Mouse (Mus musculus) regulatory T cell (primary cell): ENCODE data around the gene Vegfd.

Experiments used
- in situ Hi-C: fragments of 300-600 bp; cut with MboI, MseI; formaldehyde crosslinking; loops from one replicate; pipeline ENCODE4 v1.15.1; 2025; ENCODE audit warnings: high pct_unique_total_duplicates

Vegfd gene

DNA sequence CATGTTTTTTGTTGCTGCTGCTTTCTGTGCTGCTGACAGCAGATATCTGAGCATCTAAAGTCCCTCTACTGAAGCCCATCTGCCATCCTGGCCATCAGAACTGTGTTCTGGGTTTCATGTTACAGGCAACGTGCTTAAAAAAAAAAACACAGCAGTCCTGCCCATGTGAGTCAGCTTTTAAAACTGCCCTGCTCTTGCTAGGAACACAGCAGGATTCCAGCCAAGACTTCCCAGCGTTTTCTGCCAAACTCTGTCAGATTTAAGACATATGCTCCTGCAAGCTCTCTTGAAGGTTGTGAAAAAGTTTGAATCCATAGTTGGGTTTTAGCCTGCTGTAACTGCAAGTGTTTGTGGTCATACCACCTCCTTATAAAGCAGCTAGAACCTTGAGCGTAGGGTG is at the start of gene Vegfd:
Gene Vegfd (plus strand): TSS at position 298 of the 400 bp plus-strand sequence.
- in situ Hi-C loops, result no loop called here

DNA sequence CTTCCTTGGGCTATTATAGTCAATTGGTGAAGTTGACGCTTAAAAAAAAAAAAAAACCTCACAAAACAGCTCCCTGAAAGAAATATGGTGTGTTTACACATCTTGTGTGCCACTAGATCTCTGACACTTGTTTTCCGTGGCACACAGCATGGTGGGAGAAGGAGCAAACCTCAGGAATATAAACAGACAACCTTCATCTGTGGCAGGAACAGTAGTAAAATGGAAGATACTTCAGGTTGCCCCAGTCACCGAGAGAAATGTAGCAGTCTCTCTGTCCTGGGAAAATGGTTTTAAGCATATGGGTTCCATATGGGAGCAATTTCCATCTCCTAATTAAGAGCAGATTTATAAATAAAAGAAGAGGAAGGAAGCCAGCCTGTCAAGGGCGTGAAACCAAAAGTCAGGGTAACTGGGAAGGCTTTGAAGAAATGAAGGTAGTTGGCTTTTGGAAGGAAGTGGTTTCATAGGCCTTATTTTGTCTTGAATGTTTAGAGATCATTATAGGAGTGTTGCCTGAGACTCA is 49.7 kb upstream of the Vegfd start:
- in situ Hi-C loops, result no loop called here

DNA sequence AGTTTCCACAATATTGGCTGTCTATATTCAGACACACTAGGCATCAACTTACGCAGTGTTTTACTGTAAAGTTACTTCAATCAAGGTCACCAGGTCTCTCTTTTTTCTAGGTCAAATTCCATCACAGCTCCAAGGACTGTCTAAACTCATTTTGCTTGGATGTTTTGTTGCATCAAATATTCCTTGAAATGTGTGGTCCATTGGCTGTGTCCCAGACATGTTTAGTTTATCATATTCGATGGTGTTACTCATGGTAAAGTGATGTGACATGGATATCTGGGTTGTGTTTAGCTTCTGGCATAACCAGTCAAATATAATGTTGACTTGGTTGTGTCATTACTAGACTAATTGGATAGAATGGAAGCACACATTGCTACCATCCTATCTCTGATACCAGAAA is 42.8 kb upstream of the Vegfd start:
- in situ Hi-C loops, result no loop called here

DNA sequence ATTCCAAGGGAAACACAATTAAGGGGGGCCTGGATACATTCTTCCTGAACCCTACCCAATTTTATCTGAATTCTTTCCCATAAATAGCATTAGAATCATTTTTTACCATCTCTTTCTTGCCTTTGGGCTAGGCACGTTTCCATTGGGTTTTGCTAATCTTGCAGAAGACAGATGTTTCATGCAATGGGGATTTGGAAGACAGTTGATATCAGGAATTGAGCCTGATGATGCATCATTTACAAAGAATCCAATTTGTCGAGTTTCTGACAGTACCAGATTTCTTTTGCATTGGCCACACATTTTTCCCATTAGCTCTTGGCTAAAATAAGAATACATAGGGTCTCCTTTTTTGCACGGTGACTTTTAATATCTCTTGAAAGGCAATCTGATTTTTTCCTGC is 42.4 kb upstream of the Vegfd start:
- in situ Hi-C loops, result no loop called here

DNA sequence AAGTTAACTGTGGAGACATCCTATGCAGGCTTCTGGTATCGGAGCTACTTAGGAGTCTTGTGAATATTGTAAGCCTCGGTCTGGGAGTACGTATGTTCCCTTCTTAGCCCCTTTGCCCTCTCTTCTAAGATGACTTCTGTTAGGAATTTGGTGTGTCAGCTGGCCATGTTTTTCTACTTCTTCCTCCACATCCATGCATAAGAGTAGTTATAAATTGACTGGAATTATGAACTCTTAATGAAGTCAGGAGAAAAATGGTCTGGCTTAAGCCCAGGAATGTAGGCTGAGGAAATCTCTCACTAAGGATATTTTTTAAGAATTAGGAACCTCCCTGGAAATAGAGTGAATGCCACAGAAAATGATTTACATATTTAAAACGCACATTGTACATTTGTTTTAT is 34.6 kb upstream of the Vegfd start:
- in situ Hi-C loops, result no loop called here

DNA sequence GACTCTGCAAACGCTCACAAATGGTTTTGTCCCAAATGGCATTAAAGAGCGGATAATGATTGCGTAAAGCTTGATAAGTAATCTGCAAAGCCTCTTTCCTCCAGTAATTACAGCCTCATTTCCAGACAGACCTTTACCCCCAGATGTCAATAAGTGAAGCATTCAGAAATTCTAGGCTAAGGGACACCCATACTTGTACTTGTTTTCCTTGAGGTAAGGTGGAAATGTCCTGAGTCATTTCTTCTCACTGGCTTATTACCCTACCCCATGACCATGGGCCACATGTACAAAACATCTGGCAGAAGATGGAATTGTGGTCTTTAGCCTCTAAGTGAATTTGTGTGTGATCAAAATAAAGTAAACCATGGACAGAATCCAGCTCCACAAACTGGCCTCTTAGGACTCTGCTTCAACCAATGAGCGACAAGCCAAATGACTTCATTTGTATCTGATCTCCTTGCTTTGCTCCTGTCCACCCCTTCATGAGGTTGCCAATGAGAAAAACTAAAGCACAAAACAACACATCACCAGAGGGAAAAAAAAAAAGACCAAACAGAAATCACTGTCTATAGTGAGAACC is 27.7 kb upstream of the Vegfd start:
- in situ Hi-C loops, result no loop called here

DNA sequence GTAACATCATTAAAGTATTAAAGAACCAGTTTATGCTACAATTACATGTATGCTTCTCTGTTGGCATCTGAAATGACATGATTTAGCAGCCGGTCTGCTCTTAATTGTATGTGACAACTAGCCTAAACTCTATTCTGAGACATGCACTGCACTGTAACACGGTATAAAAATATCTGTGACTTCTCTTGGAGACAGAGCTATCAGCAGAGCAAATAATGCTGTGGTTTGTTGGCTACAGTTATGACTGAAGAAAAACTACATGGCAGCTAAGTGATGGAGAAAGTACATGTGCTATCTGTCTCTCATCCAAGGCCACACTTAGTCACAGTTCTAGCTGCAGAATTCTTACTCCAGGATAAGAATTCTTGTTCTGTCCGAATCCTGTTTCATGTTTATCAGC is 24.2 kb upstream of the Vegfd start:
- in situ Hi-C loops, result no loop called here

DNA sequence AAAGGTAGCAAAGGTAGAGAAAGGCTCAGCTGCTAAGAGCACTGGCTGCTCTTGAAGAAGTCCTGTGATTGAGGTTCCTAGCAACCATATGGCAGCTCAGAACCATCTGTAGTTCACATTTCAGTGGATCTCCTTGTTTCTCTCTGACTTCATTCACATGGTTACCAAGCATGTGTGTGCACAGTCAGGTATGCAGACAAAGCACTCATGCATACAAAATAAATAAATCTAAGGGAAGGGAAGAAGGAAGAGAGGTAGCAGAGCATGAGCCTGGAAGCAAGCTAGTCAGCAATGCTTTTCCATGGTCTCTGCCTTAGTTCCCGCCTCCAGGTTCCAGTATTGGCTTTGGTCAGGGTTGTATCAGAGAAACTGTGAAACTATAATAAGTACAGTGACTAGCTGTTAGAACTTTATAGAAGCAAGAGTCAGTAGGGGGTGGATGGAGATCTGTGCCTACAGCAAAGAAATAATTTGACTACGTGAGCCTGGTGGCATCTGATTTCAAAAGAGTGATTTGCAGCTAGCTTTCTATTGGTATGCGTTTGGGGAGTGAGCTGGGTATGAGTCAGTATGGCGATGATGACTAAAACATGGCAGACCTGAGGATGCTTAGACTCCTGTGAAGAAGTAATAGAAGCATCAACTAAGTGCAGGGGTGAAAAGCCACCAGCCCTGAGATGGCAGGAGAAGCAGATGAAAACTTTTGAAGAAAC is 7.9 kb upstream of the Vegfd start:
- in situ Hi-C loops, result no loop called here

DNA sequence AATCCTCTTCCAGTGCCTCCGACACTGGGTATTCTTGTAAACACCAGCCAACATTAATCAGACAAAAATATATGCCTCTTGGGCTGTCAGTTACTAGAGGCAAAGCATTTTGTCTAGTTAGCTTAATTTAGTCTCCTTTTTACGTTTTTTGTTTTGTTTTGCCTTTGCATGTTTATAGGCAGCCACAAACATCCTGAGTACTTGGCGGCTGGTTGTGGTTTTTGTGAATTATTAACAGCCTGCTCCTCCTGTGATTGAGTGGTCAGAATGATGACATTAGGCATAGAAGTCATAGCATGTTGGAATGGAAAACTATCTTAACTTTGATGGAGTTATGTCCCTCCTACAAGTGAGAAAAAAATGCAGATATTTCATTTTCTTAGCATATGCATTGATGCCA is 2.6 kb upstream of the Vegfd start:
- in situ Hi-C loops, result no loop called here

DNA sequence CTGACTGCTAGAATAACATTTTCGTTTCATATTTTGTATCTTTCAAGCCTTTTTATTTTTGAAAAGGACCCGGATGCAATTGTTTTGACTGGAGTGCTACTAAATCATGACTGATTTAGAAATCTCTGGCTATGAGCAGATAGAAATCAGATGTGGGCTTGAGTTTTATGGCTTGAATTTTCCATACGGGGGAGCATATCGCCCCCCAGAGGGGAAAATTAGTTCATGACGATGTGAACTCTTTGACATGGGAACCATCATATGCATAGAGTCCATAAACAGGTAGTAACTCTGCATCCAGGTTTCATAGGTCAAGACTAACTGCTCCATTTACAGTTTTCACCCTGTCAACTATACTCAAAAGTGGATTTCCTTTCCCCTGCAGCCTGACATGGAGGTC is 1.4 kb downstream of the Vegfd start:
- in situ Hi-C loops, result no loop called here

DNA sequence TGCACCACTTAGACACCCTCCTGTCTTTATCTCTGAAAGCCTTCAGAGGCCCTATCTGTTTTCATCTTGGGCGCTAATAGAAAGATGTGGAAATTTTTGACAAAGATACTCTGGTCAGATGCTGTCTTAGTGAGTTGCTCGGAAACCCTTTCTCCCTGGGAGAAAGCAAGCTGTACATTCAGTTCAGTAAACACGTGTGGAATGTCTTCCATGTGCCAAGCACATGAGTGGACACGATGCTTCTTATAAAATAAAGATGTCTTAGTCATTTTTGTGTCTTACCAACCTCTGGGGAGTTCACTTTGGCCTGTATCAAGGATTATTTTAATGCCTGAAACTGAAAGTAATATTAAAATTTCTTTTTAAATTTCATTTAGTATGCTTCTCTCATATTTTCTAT is 6.5 kb downstream of the Vegfd start:
- in situ Hi-C loops, result no loop called here

DNA sequence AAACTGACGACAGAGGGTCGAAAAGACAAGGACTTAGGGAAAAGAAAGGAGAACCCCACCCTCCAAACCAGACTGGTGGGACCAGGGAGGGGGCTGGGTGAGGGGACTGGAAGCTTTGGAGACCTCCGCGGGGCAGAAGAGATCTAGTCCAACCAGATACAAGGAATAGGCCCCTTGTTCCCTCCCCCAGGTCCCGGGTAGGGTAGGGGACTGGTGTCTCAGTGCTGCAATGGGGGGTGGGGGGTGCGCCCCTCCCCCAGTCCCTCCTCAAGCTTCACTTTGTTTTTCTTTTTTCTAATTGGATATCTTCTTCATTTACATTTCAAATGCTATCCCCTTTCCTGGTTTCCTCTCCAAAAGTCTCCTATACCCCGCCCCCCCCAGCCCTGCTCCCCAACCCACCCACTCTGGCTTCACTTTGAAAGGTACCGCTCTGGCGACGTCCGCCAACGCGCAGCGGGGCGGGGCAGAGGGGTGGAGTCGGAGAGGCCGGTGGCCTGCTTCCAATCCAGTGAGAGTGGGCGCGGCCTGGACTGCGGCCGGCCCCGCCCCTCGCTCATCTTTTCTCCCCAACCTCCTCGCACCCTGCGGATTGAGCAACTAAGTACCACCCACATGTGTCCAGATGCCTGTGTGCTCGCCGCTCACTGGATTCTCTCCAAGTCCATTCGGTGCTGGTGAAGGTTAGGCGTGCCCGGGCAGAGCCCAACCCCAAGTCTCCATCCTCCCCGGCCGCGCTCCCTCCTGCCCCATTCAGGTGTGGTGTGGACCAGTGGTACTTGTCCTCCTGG is 8.6 kb downstream of the Vegfd start:
- in situ Hi-C loops, result no loop called here

DNA sequence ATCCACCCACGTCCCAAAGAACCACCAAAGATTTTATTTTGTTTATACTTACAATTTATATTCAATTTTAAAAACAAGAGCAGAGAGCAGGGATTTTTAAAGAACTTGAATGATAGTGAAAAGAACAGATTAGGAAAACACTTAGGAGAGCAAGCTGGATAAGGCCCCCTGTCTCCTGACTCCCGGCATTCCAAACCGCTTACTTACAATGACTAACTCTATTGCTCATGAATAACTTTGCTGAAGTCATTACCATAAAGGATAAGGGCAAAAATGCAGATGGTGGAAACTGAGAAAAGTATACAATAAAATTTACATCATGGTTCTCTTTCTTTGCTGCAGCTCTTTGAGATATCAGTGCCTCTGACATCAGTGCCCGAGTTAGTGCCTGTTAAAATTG is 20.9 kb downstream of the Vegfd start:
- in situ Hi-C loops, result loop anchor here (10.0 kb wide), 1 partner anchor 209 kb away; no protein-coding TSS in a partner anchor

DNA sequence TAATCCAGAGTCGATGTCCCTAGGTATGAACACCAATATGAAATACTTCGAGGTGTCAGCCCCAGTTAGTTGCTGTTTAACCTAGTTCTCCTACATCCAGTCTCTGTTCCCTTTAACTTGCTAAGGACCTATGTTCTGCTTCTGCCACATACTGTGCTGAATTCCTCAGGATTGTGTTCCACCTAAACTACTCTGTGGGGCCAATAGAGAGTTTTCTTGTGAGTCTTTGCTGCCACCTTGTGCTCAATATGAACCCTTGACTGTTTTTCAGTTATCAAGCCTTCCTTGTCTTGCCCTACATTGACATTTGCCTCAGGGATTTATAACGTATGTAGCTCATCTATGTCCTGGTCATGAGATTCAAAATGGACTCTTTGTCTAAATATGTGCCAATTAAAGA is 25.3 kb downstream of the Vegfd start:
- in situ Hi-C loops, result loop anchor here (10.0 kb wide), 1 partner anchor 214 kb away; no protein-coding TSS in a partner anchor

DNA sequence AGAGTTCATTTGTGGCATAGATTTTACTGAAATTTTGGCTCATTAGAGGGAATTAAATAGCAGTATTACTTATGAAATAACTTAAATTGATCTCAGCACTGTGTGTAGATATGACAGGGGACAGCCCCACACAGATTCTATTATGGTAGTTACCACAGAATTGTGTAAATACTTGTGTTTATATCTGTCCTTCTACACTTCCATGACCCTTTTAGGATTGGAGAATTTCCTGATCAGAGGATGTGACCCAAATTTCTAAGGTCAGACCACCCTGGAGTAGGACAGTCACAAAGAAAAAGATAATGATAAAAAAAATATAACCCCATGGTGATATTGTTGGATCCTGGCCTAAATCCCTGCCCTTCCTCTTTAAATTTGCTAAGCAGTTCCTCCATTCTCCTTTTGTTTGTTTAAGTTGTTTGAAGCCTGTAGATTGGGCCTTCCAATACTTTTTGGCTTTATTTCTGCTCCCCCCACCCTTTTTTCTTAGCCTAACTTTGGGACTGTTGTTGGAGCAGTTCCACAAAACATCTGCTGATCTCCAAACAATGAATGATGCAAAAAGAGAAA is 32.0 kb downstream of the Vegfd start:
- in situ Hi-C loops, result loop anchor here (25.0 kb wide), 1 partner anchor 443 kb away; the partner anchor contains the start of gene Zrsr2

DNA sequence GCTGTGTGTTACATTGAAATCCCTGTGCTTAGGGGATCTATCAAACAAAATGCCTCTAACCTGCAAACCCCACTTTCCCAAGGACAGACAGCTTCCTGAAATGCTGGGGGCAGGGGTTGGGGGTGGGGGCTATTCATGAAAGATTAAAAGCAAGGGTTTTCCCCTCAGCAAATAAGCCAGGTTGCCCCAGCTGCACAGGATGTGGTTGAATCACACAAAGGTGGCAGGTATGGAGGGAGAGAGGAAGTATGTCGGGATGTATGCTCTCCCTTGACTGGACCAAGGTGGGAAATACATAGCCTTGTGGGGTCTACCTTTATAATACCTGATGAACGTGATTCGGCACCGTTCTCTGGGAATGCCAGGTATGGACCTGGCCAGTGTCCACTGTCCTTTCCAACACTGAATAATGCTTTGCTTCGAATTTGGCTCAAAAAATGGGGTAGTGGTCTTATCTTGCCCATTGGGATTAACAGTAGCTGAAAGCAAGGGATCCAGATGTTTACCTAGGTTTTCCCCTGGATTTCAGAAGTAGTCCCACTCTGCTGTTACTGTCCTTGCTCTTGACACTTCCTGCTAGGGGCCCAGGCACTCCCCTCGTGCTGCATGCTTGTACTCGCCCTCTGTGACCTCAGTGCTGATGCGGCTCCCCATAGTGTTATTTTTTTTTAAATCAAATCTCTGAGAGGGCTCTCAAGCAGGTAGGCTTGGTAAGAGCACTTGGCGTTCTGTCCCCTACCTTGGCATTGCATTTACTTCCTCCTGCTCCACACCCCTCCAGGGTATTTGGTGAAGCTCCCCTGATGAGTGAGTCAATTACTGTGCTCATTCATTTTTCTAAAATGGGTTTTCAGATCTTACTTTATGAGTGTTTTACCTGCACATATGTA is 33.2 kb downstream of the Vegfd start:
- in situ Hi-C loops, result loop anchor here (25.0 kb wide), 1 partner anchor 444 kb away; the partner anchor contains the start of gene Zrsr2

DNA sequence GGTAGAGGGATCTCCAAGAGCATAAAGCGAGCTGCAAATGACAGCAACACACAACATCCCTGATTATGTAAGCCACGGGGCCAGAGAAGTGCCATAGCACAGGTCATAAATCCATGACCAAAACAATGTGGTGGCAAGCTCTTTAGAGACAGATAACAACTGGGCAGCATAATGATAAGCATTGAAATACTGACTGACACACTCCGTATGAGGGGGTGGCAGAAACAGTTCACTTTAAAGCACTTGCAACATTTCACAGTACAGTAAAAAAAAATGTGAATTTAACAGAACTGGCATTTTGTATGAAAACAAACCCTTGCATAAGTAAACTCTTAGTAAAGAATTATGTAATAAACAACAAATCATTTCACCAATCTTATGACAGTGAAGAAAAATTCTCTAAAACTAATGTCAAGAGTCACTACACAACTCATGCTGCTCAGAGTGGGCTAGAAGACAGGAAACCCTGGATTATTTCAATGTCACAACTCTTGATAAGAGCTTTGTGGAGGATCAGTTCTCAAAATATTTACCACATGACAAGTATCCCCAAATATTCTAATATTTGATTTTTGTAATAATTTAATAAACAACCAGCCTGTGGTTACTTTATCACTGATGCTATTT is 35.2 kb downstream of the Vegfd start:
- in situ Hi-C loops, result loop anchor here (25.0 kb wide), 1 partner anchor 446 kb away; the partner anchor contains the start of gene Zrsr2

DNA sequence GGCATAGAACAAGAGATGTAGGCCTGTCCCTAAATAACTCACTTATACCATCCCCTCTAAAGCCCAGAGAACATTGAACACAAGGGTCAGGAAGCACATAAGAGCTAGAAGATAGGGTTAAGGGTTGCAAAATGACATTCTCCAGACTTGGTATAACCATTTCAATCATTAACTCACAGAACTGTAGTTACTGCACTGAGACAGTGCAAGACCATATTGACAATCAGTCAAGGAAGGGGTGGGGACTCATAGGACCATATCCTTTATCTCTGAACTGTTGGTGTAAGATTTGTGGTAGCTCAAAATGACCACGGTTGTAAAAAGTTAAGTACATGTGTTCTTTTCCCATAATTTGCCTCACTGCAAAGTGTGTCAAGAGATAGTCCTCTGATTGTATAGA is 37.4 kb downstream of the Vegfd start:
- in situ Hi-C loops, result loop anchor here (25.0 kb wide), 1 partner anchor 448 kb away; the partner anchor contains the start of gene Zrsr2

DNA sequence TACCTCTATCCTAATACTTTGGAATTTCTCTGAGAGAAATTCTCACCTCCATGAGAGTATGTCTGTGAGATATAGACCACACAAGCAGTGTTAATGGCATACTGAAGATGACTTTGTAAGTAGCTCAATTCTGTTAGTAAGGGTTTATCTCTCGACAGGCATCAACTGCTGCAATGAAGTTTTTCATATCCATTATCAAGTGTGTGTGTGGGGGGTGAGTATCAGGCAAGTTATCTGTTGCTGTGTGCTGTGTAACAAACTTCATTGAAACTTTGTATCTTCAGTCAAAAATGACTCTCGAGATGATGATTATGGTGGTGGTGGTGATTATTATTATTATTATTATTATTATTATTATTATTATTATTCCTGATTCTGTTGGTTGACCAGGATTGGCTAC is 43.6 kb downstream of the Vegfd start:
- in situ Hi-C loops, result loop anchor here (5.0 to 25.0 kb wide), 2 partner anchors 325 to 455 kb away; partner anchors contain the start of gene Zrsr2

DNA sequence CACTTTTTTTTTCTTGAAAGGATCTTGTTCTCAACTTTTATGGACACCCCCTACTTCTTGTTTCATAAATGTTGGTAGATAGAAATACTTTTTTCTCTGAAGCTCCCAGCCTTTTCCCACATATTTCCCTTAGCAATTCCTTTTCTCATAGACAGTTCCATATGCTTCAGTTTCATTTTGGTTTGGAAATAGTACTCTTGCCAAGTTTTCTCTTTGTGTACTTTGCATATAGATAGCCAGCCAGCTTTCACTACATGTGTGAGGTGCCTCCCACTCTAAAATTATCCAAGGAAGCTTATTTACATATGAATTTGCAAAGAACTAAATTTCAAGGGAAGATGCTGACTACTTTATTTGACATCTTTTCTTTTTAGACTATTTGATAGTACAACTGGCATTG is 44.8 kb downstream of the Vegfd start:
- in situ Hi-C loops, result loop anchor here (5.0 to 25.0 kb wide), 2 partner anchors 326 to 456 kb away; partner anchors contain the start of gene Zrsr2
